Mouse (Mus musculus) naive thymus-derived CD4-positive, alpha-beta T cell, adult 5 months (primary cell): ENCODE data around the gene Acot3. TPM values are rescaled to one million over a fixed set of nuclear protein-coding genes. Genes with fewer than 3 reads are reported as not detected.

Experiments used
- polyA plus RNA-seq: library from polyadenylated mRNA; unstranded; fragments of 100-300 nt; shearing (Covaris generic); gene quantifications from one replicate; pipeline ENCODE4 v1.2.1, GENCODE M21; 2017

Acot3 gene
- polyA plus RNA-seq: not detected

DNA sequence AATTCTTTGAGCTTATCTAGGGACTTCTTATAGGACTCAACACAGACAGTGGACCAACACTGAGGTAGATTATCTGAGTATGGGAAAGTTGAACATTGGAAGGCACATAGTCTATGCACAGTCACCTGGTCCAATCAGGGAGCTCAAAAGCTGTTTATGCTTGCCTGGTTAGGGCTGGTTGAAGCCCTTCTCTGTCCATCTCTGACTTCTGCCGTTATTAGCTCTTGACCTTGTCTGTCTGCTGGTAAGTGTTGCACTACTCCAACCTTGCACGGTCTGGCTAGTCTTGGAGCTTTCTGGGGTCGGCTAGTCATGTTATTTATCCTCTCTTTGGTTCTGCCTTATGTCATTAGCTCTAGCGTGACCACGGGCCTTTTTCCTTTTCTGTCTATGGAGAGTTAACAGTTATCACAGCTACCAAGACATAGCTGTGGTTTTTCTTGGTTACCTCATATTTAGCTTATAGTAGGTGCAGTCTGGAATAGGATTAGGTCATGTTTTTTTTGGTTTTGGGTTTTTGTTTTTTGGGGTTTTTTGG is at the start of gene Acot3:
Gene Acot3, plus strand, starts transcription at position 208 of the 538 bp plus-strand sequence.

GRCm38 (mm10) chr12:84009171-84009965 is 42.6 kb upstream of the Acot3 start, which contains the start of gene Acot1:
Gene Acot1, plus strand, starts transcription at chr12:84009490.

GRCm38 (mm10) chr12:84038241-84038640 is 13.7 kb upstream of the Acot3 start, which contains the start of gene Acot4:
Gene Acot4, plus strand, starts transcription at chr12:84038379.

DNA sequence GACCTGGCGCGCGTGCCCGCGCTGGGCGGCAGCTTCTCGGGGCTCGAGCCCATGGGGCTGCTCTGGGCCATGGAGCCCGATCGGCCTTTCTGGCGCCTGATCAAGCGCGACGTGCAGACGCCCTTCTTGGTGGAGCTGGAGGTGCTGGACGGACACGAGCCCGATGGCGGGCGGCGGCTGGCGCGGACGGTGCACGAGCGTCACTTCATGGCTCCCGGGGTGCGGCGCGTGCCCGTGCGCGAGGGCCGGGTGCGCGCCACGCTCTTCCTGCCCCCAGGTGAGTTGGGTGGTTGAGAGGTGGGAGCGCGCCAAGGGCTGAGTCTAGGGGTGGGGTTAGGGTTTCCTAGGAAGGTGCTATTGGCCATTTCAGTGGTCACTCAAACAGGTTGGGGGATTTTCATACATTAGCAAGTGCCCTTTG is 13.2 kb upstream of the Acot3 start, which contains the start of gene Gm49366:
Gene Gm49366, plus strand, starts transcription at position 245 of the 421 bp plus-strand sequence.

GRCm38 (mm10) chr12:84068986-84069385 is 17.0 kb downstream of the Acot3 start, which contains the start of gene Acot5:
Gene Acot5, plus strand, starts transcription at chr12:84069325.

DNA sequence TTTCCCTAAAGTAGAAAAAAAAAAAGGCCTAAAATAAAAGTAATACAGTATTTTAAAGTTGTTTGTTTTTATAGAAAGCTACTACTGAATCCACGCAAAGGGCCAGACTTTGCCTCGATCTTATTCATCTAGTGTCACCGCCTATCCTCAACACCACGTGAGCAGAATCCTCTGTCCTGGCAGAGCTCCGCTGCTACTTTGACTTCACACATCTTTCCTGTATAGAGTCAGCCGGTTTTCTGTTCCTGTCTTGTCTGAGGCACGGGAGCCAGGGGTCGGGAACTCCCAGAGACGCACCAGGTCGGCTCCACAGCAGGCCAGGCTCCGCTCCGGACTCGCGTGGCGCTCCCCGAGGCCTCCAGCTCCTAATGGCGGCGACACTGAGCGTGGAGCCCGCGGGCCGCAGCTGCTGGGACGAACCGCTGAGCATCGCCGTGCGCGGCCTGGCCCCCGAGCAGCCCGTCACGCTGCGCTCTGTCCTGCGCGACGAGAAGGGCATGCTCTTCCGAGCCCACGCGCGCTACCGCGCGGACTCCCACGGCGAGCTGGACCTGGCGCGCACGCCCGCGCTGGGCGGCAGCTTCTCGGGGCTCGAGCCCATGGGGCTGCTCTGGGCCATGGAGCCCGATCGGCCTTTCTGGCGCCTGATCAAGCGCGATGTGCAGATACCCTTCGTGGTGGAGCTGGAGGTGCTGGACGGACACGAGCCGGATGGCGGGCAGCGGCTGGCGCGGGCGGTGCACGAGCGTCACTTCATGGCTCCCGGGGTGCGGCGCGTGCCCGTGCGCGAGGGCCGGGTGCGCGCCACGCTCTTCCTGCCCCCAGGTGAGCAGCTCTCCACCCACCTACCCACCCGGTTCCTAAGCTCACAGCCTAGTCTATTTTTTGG is 48.9 kb downstream of the Acot3 start, which contains the start of gene Acot6:
Gene Acot6, plus strand, starts transcription at position 51 of the 889 bp plus-strand sequence.

Other genes with a start within 250 kb of the Acot3 start
- 72.3 TPM for gene Numb, start 130.2 kb upstream of the Acot3 start, polyA plus RNA-seq
- gene Riox1, start 101.5 kb upstream of the Acot3 start, polyA plus RNA-seq: 38.1 TPM
- gene Heatr4, start 67.3 kb upstream of the Acot3 start, polyA plus RNA-seq: not detected
- 30.4 TPM for gene Acot2, start 64.3 kb upstream of the Acot3 start, polyA plus RNA-seq
- not detected for gene Acot1, start 42.7 kb upstream of the Acot3 start, polyA plus RNA-seq
- 0.11 TPM for gene Acot4, start 13.8 kb upstream of the Acot3 start, polyA plus RNA-seq
- not detected for gene Gm49366, start 13.2 kb upstream of the Acot3 start, polyA plus RNA-seq
- gene Acot5, start 17.2 kb downstream of the Acot3 start, polyA plus RNA-seq: not detected
- 2.6 TPM for gene Acot6, start 48.5 kb downstream of the Acot3 start, polyA plus RNA-seq
- gene Dnal1, start 62.2 kb downstream of the Acot3 start, polyA plus RNA-seq: not detected
- 0.29 TPM for gene Pnma1, start 96.3 kb downstream of the Acot3 start, polyA plus RNA-seq
- 168 TPM for gene Elmsan1, start 166.7 kb downstream of the Acot3 start, polyA plus RNA-seq
- gene Ptgr2, start 233.1 kb downstream of the Acot3 start, polyA plus RNA-seq: 15.8 TPM